Comparison of ENCODE assay signal across 8 mouse cellular contexts in genomic region chr12:31948101-31949000, GRCm38 (mm10). TPM values are rescaled to one million over a fixed set of nuclear protein-coding genes. Genes with fewer than 3 reads are reported as not detected.
DNase-seq lines count a peak whose midpoint lies in the region; ATAC-seq and TF ChIP-seq lines count a peak whose summit lies in the region.

No protein-coding gene starts in this region.

- 22% methylated on average over 7 of the region's 7 CpGs for WGBS in heart, embryonic 15.5 days
- WGBS in hindbrain, embryonic 10.5 days: 30% methylated on average over 7 of the region's 7 CpGs
- WGBS in midbrain, embryonic 10.5 days: 33% methylated on average over 7 of the region's 7 CpGs

- peak overlapping the region; percentile 65 for H3K4me2 ChIP-seq in heart, embryonic 15.5 days

- H3K4me1 ChIP-seq in heart, embryonic 15.5 days (replicated peaks): peaks cover 14% of the 10 kb centered on the region
- peaks cover 41% of the 10 kb centered on the region for H3K4me1 ChIP-seq in G1E (ENCODE audit: insufficient read depth, low read depth, low read length)
- peaks cover 10% of the 10 kb centered on the region; the same call in 1 of the 2 replicates for H3K4me1 ChIP-seq in hindbrain, embryonic 10.5 days (replicated peaks)
- peaks cover 16% of the 10 kb centered on the region for H3K4me1 ChIP-seq in midbrain, embryonic 10.5 days

- no peak for ATAC-seq in heart, embryonic 15.5 days (replicated peaks; ENCODE audit: insufficient number of reproducible peaks, insufficient read depth, low FRiP score, low read depth)
- ATAC-seq in G1E (ENCODE audit: extremely low read depth, insufficient number of reproducible peaks, low FRiP score, poor library complexity, severe bottlenecking): no peak
- ATAC-seq in erythroid progenitor cell, adult 5-6 weeks (replicated peaks; ENCODE audit: low FRiP score, poor library complexity, severe bottlenecking): no peak

- H3K4me3 ChIP-seq in heart, embryonic 15.5 days: peak overlapping the region; percentile 97
- H3K4me3 ChIP-seq in G1E (ENCODE audit: low read depth, low read length): peak overlapping the region; percentile 86
- peak overlapping the region; percentile 93 for H3K4me3 ChIP-seq in hindbrain, embryonic 10.5 days
- peak overlapping the region; percentile 84 for H3K4me3 ChIP-seq in midbrain, embryonic 10.5 days

- DNase-seq in heart, postnatal 10 days: no peak
- DNase-seq in G1E (ENCODE audit: low spot score): no peak
- DNase-seq in hindbrain, embryonic 10.5 days (ENCODE audit: low spot score): no peak
- no peak for DNase-seq in midbrain, embryonic 10.5 days (ENCODE audit: low spot score)
- no peak for DNase-seq in urinary bladder, postnatal 10 days (ENCODE audit: low spot score)
- DNase-seq in left cerebral cortex, adult 18-20 months (ENCODE audit: low spot score in 2 of 2): no peak

- TF ChIP-seq CTCF in G1E (IDR thresholded peaks at IDR 0.05; ENCODE audit: low read depth, low read length): no peak

- H3K27me3 ChIP-seq in heart, embryonic 15.5 days: no peaks in the 10 kb centered on the region
- no peaks in the 10 kb centered on the region for H3K27me3 ChIP-seq in G1E (ENCODE audit: insufficient read depth, low read length)
- H3K27me3 ChIP-seq in hindbrain, embryonic 10.5 days (ENCODE audit: insufficient read depth, poor library complexity, severe bottlenecking): no peaks in the 10 kb centered on the region
- no peaks in the 10 kb centered on the region for H3K27me3 ChIP-seq in midbrain, embryonic 10.5 days (ENCODE audit: low read depth, poor library complexity, severe bottlenecking)

- H3K27ac ChIP-seq in heart, embryonic 15.5 days: peak overlapping the region; percentile 99
- peak overlapping the region; percentile 100 for H3K27ac ChIP-seq in hindbrain, embryonic 10.5 days
- H3K27ac ChIP-seq in midbrain, embryonic 10.5 days (replicated peaks): peak overlapping the region; percentile 100

- intact Hi-C loops in heart, postnatal 10 days (cut with DNase I): no loop called here

- no peaks in the 10 kb centered on the region for H3K9me3 ChIP-seq in heart, embryonic 15.5 days (replicated peaks)
- no peaks in the 10 kb centered on the region for H3K9me3 ChIP-seq in G1E (replicated peaks)
- no peaks in the 10 kb centered on the region for H3K9me3 ChIP-seq in hindbrain, embryonic 10.5 days
- no peaks in the 10 kb centered on the region for H3K9me3 ChIP-seq in midbrain, embryonic 10.5 days (replicated peaks)

- peaks cover 2% of the 10 kb centered on the region; the same call in 1 of the 2 replicates for H3K36me3 ChIP-seq in heart, embryonic 15.5 days
- H3K36me3 ChIP-seq in G1E (replicated peaks): peaks cover 19% of the 10 kb centered on the region
- H3K36me3 ChIP-seq in hindbrain, embryonic 10.5 days: peaks cover 7% of the 10 kb centered on the region
- peaks cover 9% of the 10 kb centered on the region for H3K36me3 ChIP-seq in midbrain, embryonic 10.5 days

- peak overlapping the region; percentile 94 for H3K9ac ChIP-seq in heart, embryonic 15.5 days

RNA-seq across cellular contexts. Expression of gene Hbp1, which starts 2.0 kb away (rescaled TPM):
- polyA plus RNA-seq in heart, embryonic 15.5 days (2015; fragmentation: Nextera tagmentation; extraction: Ambion mirVana): 93.5 and 100 TPM in 2 replicates
- total RNA-seq in heart, postnatal 10 days (2021): 10 to 100 TPM; 87.8 to 90.0 TPM
- 152 and 153 TPM in 2 replicates for total RNA-seq in G1E (2014; fragmentation: Nextera tagmentation)
- 120 and 121 TPM in 2 replicates for total RNA-seq in G1E (2017)
- 2.1 and 2.5 TPM in 2 replicates for polyA plus RNA-seq in G1E (2012)
- polyA plus RNA-seq in hindbrain, embryonic 10.5 days (2016; fragmentation: Nextera tagmentation; extraction: Ambion mirVana): 77.9 and 81.3 TPM in 2 replicates
- 78.2 and 88.1 TPM in 2 replicates for polyA plus RNA-seq in midbrain, embryonic 10.5 days (2016; fragmentation: Nextera tagmentation; extraction: Ambion mirVana)
- 10 to 100 TPM; 20.9 to 21.2 TPM for total RNA-seq in left cerebral cortex, adult 18-20 months (2021)
- 73.9 and 109 TPM in 2 replicates for total RNA-seq in erythroid progenitor cell, adult 5-6 weeks (2015; ENCODE audit: low replicate concordance)
- 71.8 and 72.6 TPM in 2 replicates for total RNA-seq in erythroid progenitor cell, adult 5-6 weeks (2017; ENCODE audit: low replicate concordance)
